Mouse (Mus musculus): ENCODE results near the gene Grap2. TPM values are rescaled to one million over a fixed set of nuclear protein-coding genes. Genes with fewer than 3 reads are reported as not detected.

The Grap2 gene
- total RNA-seq, 2 experiments from 2014 or later = 1.7 to 5.4 TPM

DNA sequence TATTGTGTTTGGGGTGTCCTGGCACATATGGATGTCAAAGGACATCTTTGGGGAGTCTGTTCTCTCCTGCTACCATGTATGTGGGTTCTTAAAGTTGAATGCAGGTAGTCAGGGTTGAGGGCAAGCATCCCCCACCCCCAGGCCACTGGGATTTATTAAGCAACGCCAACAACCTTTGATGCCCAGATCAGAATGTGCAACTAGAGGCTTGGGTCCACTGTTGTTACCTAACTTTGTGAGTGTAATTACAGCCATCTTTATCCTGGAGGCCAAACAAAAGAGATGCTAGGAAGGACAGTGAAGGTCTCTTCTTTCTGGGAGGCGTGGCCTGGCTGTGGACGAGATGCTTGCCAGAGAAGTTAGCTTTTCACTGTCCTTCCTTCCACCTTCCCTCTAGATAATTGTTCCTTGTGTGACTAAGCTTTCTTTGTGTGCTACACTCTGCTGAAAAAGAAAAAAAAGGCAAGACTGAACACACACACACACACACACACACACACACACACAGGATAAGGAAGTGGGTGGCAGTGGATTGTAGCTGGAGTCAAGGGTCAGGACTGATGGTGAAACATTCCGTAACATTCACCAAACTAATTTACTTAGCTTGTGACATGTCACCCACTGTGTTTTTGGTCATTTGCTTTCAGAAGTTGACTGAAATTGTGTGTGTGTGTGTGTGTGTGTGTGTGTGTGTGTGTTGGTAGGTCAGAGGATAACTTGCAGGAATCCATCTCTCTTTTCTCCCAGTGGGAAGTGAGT lies 101.1 kb downstream of the Grap2 start:
- DNase-seq = no peak
- intact Hi-C loops (cut with DNase I) = no loop called here

- intact Hi-C loops (cut with DNase I) = loop anchor here (5.0 kb wide), 1 partner anchor 32 kb away; no protein-coding TSS in a partner anchor
Measured at GRCm38 (mm10) chr15:80674700-80675099, 102.3 kb downstream of the Grap2 start.

DNA sequence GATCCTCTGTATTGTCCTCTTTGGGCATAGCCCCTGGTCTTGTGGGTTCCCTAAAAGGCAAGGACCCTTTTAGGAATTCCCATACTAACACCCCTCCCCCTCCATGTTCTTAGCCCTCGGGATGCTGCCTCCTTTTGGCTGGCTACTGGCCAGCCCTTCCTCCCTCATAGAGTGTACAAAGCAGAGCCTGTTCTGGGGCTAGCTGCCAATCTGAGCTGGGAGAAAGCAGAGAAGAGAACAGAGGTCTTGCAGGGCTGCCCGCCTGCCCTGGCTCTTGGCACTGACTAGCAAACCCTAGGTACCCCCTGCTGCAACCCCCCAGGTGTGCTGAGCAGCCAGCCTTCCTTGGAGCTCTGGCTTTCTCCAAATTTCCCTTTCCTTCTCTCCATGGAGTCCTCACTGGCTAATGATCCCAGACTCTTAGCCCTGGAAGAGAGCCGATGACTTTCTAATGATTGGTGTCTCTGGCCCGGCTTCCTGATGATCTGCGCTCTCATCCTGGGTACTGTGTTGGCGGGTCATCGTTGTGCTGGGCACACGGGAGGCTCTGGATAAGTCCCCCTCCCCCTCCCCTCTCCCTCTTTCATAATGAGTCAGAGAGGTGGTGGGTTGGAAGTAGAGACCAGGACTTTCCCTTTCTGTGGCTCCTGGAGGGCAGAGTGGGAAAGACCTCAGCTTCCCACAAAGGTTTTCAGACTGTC lies 107.3 kb downstream of the Grap2 start:
- peak; percentile 28 to 33 for DNase-seq
- intact Hi-C loops (cut with DNase I) = loop anchor here (5.0 kb wide), 1 partner anchor 37 kb away; no protein-coding TSS in a partner anchor

More at GRCm38 (mm10) chr15:80674700-80675099, 102.3 kb downstream of the Grap2 start:
- DNase-seq = no peak

- intact Hi-C loops (cut with DNase I) = no loop called here
- peak in 1 of 2 experiments; percentile 19 for DNase-seq
Measured at GRCm38 (mm10) chr15:80680347-80681030, 108.1 kb downstream of the Grap2 start.

DNA sequence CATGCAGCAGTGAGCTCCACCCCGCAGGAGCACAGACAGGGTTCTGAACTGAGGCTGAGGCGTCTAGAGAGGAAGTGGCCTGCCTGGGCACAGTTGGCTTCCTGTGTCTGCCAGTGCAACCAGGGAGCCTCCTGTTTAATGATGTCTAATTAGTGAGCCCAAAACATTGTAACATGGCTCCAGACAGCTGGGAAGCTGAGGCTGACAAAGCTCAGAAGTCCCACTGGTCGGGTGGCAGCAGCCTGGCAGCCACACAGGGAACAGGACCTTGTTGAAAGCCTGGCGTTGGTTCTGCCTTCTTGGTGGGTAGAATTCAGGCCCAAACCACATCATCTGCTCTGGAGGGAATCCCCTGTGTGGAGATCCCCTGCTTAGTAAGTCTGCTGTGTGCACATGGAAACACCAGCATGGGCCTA lies 109.1 kb downstream of the Grap2 start:
- DNase-seq = no peak
- intact Hi-C loops (cut with DNase I) = no loop called here

DNA sequence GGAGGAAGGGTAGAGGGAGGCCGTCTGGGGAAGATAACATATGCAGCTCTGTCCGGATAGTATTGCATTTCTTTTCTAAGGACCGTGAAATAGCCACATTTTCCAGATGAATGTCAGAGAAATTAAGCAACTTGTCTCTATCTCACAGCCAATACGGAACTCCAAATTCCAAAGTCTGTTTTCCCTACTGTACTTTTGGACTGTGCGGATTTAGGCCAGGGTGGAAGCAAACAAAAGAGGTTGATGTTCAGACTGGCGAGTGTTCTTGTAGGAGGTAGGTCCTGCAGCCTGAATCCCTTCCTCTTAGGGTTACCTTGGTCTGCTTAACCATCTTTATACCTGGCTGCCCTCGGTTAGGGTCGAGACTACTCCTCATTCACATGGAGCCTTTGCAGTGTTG lies 109.9 kb downstream of the Grap2 start:
- DNase-seq = no peak
- intact Hi-C loops (cut with DNase I) = no loop called here

DNA sequence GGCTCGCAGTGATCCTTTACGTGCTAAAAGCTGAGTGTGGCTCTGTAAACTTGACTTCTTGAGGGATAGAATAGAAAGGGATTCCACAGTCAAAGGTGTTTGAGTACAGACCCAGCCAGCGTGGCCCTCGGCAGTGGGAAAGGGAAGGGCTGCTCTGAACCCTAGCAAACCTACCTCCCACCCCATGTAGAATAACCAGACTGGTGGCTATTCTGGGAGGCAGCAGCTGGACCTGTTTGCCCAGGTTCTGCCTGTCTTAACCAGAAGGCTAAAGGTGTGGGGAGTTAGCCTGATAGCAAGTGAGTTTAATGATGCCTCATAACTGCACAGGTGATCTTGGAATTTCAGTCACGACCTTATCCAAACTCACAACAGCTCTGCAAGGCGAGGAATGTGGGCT lies 110.8 kb downstream of the Grap2 start:
- intact Hi-C loops (cut with DNase I) = no loop called here
- DNase-seq = no peak

GRCm38 (mm10) chr15:80683990-80684389 lies 111.6 kb downstream of the Grap2 start:
- DNase-seq = no peak
- intact Hi-C loops (cut with DNase I) = no loop called here

- intact Hi-C loops (cut with DNase I) = no loop called here
- no peak for DNase-seq
Measured at GRCm38 (mm10) chr15:80684786-80685602, 112.6 kb downstream of the Grap2 start.

GRCm38 (mm10) chr15:80685603-80685895 lies 113.2 kb downstream of the Grap2 start:
- intact Hi-C loops (cut with DNase I) = no loop called here
- no peak for DNase-seq

DNA sequence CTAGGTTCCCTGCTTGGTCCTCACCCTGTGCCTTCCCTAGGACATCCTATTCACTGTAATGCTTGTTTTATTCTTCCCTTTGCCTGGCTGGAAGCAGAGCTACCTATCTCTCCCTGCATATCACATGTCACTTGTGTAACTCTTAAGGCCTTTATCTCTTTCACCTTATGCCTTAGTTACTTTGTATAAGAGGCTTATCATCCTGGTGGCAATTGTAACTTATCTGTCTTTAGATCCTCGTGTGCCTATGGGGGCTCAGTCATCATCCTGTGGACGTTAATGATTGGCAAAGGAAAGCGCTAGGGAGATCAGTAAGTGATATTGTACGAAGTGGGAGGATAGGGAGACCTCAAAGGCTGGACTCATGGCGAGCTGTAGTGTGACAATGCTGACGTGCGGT lies 116.1 kb downstream of the Grap2 start:
- no peak for DNase-seq
- intact Hi-C loops (cut with DNase I) = no loop called here

- intact Hi-C loops (cut with DNase I) = loop anchor here (2.0 to 5.0 kb wide), 2 partner anchors 59 to 406 kb away; partner anchors contain the start of gene Cacna1i
- DNase-seq = no peak
Measured at GRCm38 (mm10) chr15:80693492-80693891, 121.1 kb downstream of the Grap2 start.

- intact Hi-C loops (cut with DNase I) = loop anchor here (2.0 to 5.0 kb wide), 3 partner anchors 354 to 428 kb away; partner anchors contain the start of gene Cacna1i
- DNase-seq = peak; percentile 70 to 74
Measured at GRCm38 (mm10) chr15:80694125-80694910, 121.9 kb downstream of the Grap2 start.

GRCm38 (mm10) chr15:80697564-80697963 lies 125.2 kb downstream of the Grap2 start:
- DNase-seq = no peak
- intact Hi-C loops (cut with DNase I) = no loop called here

DNA sequence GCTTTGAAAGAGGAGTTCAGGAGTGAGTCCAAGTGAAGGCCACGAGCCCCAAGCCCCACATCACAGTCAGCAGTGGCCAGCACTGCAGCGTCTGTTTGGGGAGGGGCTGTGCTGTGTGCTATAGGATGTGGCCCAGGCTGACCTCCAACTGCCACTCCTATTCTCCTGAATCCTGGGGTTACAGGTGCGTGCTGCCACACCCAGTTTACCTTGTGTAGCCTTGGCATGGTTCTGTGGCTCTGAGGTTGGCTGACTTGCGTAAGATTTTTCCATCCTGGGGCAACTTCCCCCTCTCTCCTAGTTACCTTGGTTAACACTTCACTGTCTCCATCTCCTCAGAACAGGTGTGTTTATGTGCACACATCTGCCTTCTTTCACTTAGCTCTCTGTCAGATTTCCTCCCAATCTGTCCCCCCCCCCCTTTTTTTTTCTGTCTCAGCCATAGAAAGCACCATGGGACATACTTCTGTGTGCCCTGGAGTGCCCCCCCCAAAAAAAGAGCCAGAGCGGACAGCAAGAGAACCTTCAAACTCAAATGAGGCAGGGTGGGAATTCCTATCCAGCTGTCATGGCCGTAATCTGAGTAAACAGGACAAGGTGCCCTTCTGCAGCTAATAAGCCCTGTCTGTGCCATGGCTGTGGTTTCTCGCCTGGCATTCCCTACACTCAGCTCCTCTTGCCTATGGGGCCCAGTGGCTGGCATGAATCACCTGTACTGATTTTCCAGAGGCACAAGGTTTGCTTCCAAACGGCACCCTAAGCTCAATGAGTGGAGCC lies 129.3 kb downstream of the Grap2 start:
- DNase-seq = no peak
- intact Hi-C loops (cut with DNase I) = loop anchor here (5.0 to 10.0 kb wide), 2 partner anchors 614 to 747 kb away; no protein-coding TSS in a partner anchor

Data from heart, postnatal 14 days (tissue).